In genomic region chr11:70151072-70151471, GRCm38 (mm10) we compare ENCODE assay signal across 14 mouse cellular contexts. TPM values are rescaled to one million over a fixed set of nuclear protein-coding genes. Genes with fewer than 3 reads are reported as not detected.
DNase-seq lines count a peak whose midpoint lies in the region; ATAC-seq and TF ChIP-seq lines count a peak whose summit lies in the region.
"Had no signal": no experiment of that assay in that cellular context is flagged by ENCODE, and none has a peak within 500 bp of the region (broad histone marks: within the 10 kb centered on the region; RNA-seq: fewer than 3 reads in every experiment).

No protein-coding gene starts in this region.

- H3K9me3 ChIP-seq in kidney, embryonic 16.5 days (ENCODE audit: low read length) = no peaks in the 10 kb centered on the region
- H3K9me3 ChIP-seq in CH12.LX (replicated peaks; ENCODE audit: low read length) = no peaks in the 10 kb centered on the region
- H3K9me3 ChIP-seq: embryonic facial prominence, embryonic 12.5 days; liver, embryonic 13.5 days had no signal

- H3K9ac ChIP-seq in kidney, embryonic 16.5 days (replicated peaks; ENCODE audit: low read length) = no peak overlapping the region
- no peak overlapping the region for H3K9ac ChIP-seq in CH12.LX (ENCODE audit: insufficient read depth, low read depth)
- H3K9ac ChIP-seq: embryonic facial prominence, embryonic 12.5 days; liver, embryonic 13.5 days had no signal

- H3K4me2 ChIP-seq in kidney, embryonic 16.5 days (replicated peaks; ENCODE audit: low read depth, low read length) = no peak overlapping the region
- H3K4me2 ChIP-seq in CH12.LX (ENCODE audit: insufficient read depth, low read depth, poor library complexity, severe bottlenecking) = no peak overlapping the region
- H3K4me2 ChIP-seq: embryonic facial prominence, embryonic 12.5 days; liver, embryonic 13.5 days had no signal

- dilution Hi-C loops in CH12.LX (cut with MboI; ENCODE audit: extremely low pct_ligation_motif_present, extremely low pct_unique_long_range_greater_than_20kb, low sequenced_read_pairs) = no loop called here

- H3K79me2 ChIP-seq in CH12.LX (replicated peaks; ENCODE audit: control insufficient read depth, extremely low read depth, insufficient read depth, poor library complexity, severe bottlenecking) = no peaks in the 10 kb centered on the region

- no peak overlapping the region for H3K4me3 ChIP-seq in kidney, embryonic 16.5 days (ENCODE audit: low read length)
- no peak overlapping the region for H3K4me3 ChIP-seq in CH12.LX (replicated peaks in 1 of 3; ENCODE audit: low read depth in 2 of 3, low read length in 2 of 3, poor library complexity in 1 of 3)
- H3K4me3 ChIP-seq: embryonic facial prominence, embryonic 12.5 days; layer of hippocampus, adult 2 months; liver, embryonic 13.5 days had no signal

- no peak overlapping the region for H3K27ac ChIP-seq in kidney, embryonic 16.5 days (ENCODE audit: low read length)
- H3K27ac ChIP-seq in CH12.LX (ENCODE audit: insufficient read depth, low read depth) = no peak overlapping the region
- H3K27ac ChIP-seq: embryonic facial prominence, embryonic 12.5 days; layer of hippocampus, adult 2 months; liver, embryonic 13.5 days had no signal

- TF ChIP-seq EP300 in CH12.LX (IDR thresholded peaks at IDR 0.05; ENCODE audit: low read length) = no peak

- no peaks in the 10 kb centered on the region for H3K36me3 ChIP-seq in kidney, embryonic 16.5 days (ENCODE audit: insufficient read depth, low read length)
- H3K36me3 ChIP-seq in CH12.LX (replicated peaks in 1 of 2; ENCODE audit: control insufficient read depth in 1 of 2, insufficient read depth in 1 of 2, low read length in 1 of 2) = no peaks in the 10 kb centered on the region
- H3K36me3 ChIP-seq: embryonic facial prominence, embryonic 12.5 days; liver, embryonic 13.5 days had no signal

- peak; percentile 41 for DNase-seq in kidney, adult 18-20 months
- DNase-seq in CH12.LX (ENCODE audit: extremely low read depth) = peak; percentile 60
- DNase-seq in ZHBTc4 (ENCODE audit: low read depth, low spot score) = peak; percentile 37
- DNase-seq in lung, postnatal 36 days = peak; percentile 60
- no peak for DNase-seq in B cell, adult 2 months
- no peak for DNase-seq in cerebellum, adult 11 months
- DNase-seq: cerebellum, adult 18-20 months; heart, postnatal 10 days; liver, embryonic 13.5 days; midbrain, embryonic 14.5 days had no signal

- TF ChIP-seq CTCF in CH12.LX (conservative IDR thresholded peaks at IDR 0.05 in 1 of 2, IDR thresholded peaks at IDR 0.05 in 1 of 2; ENCODE audit: low read depth in 2 of 2, low read length in 2 of 2) = peak in 1 of 2 experiments; percentile 64; a peak in 2 of 4 replicates

- TF ChIP-seq POLR2A in CH12.LX (IDR thresholded peaks at IDR 0.05; ENCODE audit: low read depth, low read length) = no peak

- H3K27me3 ChIP-seq in kidney, embryonic 16.5 days (ENCODE audit: insufficient read depth, low read length) = no peaks in the 10 kb centered on the region
- peaks cover 18% of the 10 kb centered on the region for H3K27me3 ChIP-seq in CH12.LX (replicated peaks)
- H3K27me3 ChIP-seq: embryonic facial prominence, embryonic 12.5 days; liver, embryonic 13.5 days had no signal

- no peaks in the 10 kb centered on the region for H3K4me1 ChIP-seq in kidney, embryonic 16.5 days (ENCODE audit: insufficient read depth, low read length)
- no peaks in the 10 kb centered on the region for H3K4me1 ChIP-seq in CH12.LX (ENCODE audit: control insufficient read depth in 1 of 2, insufficient read depth in 2 of 2)
- H3K4me1 ChIP-seq: embryonic facial prominence, embryonic 12.5 days; liver, embryonic 13.5 days had no signal

- ATAC-seq in kidney, embryonic 16.5 days (ENCODE audit: low FRiP score, low TSS enrichment) = no peak

- in situ Hi-C loops in CH12.LX (cut with MboI; ENCODE audit: low pct_ligation_motif_present, low pct_unique_long_range_greater_than_20kb, low sequenced_read_pairs) = no loop called here

- TF ChIP-seq RAD21 in CH12.LX (IDR thresholded peaks at IDR 0.05; ENCODE audit: low read depth, low read length) = peak; percentile 55

- whole genome bisulfite sequencing in kidney, embryonic 16.5 days = 78% methylated on average over 3 of the region's 3 CpGs

TF ChIP-seq in CH12.LX, 34 proteins besides CTCF, POLR2A, EP300 and RAD21:
- TF ChIP-seq SMC3 (IDR thresholded peaks at IDR 0.05; ENCODE audit: low read depth, low read length) = peak; percentile 49; the same call in 1 of the 2 replicates
- no peak for TF ChIP-seq ZKSCAN1 (IDR thresholded peaks at IDR 0.05; ENCODE audit: borderline replicate concordance, low read depth, low read length)
- TF ChIP-seq JUN (IDR thresholded peaks at IDR 0.05; ENCODE audit: insufficient read depth, low read depth, low read length) = peak; percentile 91
- peak; percentile 71 for TF ChIP-seq ZNF384 (IDR thresholded peaks at IDR 0.05; ENCODE audit: low read depth, low read length)
- peak; percentile 98 for TF ChIP-seq JUND (conservative IDR thresholded peaks at IDR 0.05; ENCODE audit: low read depth, low read length)
- no peak for TF ChIP-seq KAT2A (IDR thresholded peaks at IDR 0.05; ENCODE audit: insufficient replicate concordance, low read length)

RNA-seq across cellular contexts. Expression of gene Clec10a, which starts 4.9 kb away (rescaled TPM):
- 0.67 and 0.80 TPM in 2 replicates for polyA plus RNA-seq in kidney, embryonic 16.5 days (2015; fragmentation: Nextera tagmentation; extraction: Ambion mirVana)
- total RNA-seq in CH12.LX (2012; rRNA removed) = 0.21 TPM in 1 of 2 replicates, not detected in the other
- not detected in 2 replicates for total RNA-seq in CH12.LX (2014; rRNA removed)
- not detected in 2 replicates for polyA plus RNA-seq in CH12.LX (2012; ENCODE audit: insufficient read length, low read depth)

RNA-seq across cellular contexts. Expression of gene Mgl2, which starts 20.9 kb away (rescaled TPM):
- 0.31 and 0.36 TPM in 2 replicates for polyA plus RNA-seq in kidney, embryonic 16.5 days (2015; fragmentation: Nextera tagmentation; extraction: Ambion mirVana)
- total RNA-seq in CH12.LX (2012; rRNA removed) = 0.08 TPM in 1 of 2 replicates, not detected in the other
- not detected in 2 replicates for total RNA-seq in CH12.LX (2014; rRNA removed)
- not detected in 2 replicates for polyA plus RNA-seq in CH12.LX (2012; ENCODE audit: insufficient read length, low read depth)
- total RNA-seq: neutrophil, adult 5-6 weeks had no signal
- polyA plus RNA-seq: embryonic facial prominence, embryonic 12.5 days had no signal

RNA-seq across cellular contexts. Expression of gene Asgr2, which starts 58.6 kb away (rescaled TPM):
- polyA plus RNA-seq in kidney, embryonic 16.5 days (2015; fragmentation: Nextera tagmentation; extraction: Ambion mirVana) = 0.17 and 0.19 TPM in 2 replicates
- total RNA-seq in CH12.LX (2012; rRNA removed) = 0.17 TPM in 1 of 2 replicates, not detected in the other
- total RNA-seq in CH12.LX (2014; rRNA removed) = not detected in 2 replicates
- polyA plus RNA-seq in CH12.LX (2012; ENCODE audit: insufficient read length, low read depth) = 0.19 and 0.39 TPM in 2 replicates
- total RNA-seq: heart, postnatal 10 days; layer of hippocampus, adult 2 months; neutrophil, adult 5-6 weeks had no signal
- polyA plus RNA-seq: embryonic facial prominence, embryonic 12.5 days; midbrain, embryonic 14.5 days had no signal

Comparison
In these comparisons a context has a peak if more than half of its experiments do, and no peak if none do; other contexts are left out.
1. DNase-seq: peak in kidney, adult 18-20 months (single experiment), CH12.LX (single experiment), ZHBTc4 (single experiment) and lung, postnatal 36 days (single experiment); none in B cell, adult 2 months (0 of 2) and cerebellum, adult 11 months (single experiment).